Mouse (Mus musculus) layer of hippocampus, adult 11-12 months (tissue): ENCODE results near the gene Alk.

Experiments
- DNase-seq: peaks from one replicate; pipeline ENCODE4 v3.0.0; 2022; ENCODE audit warnings: low spot score

The Alk gene

GRCm38 (mm10) chr17:72132140-72132911 is 472.1 kb downstream of the Alk start:
- no peak for DNase-seq

- no peak for DNase-seq
Measured at GRCm38 (mm10) chr17:72121660-72122059, 482.8 kb downstream of the Alk start.

- no peak for DNase-seq
Measured at GRCm38 (mm10) chr17:72120278-72120677, 484.1 kb downstream of the Alk start.

GRCm38 (mm10) chr17:72118376-72118775 is 486.1 kb downstream of the Alk start:
- DNase-seq, result no peak

- DNase-seq, result no peak
Measured at GRCm38 (mm10) chr17:72115271-72115944, 489.0 kb downstream of the Alk start.

- DNase-seq, result no peak
Measured at GRCm38 (mm10) chr17:72112004-72112403, 492.4 kb downstream of the Alk start.

- no peak for DNase-seq
Measured at GRCm38 (mm10) chr17:72111528-72111927, 492.9 kb downstream of the Alk start.

GRCm38 (mm10) chr17:72087261-72087703 is 517.1 kb downstream of the Alk start:
- no peak for DNase-seq

GRCm38 (mm10) chr17:72081396-72081795 is 523.0 kb downstream of the Alk start:
- DNase-seq, result no peak

- DNase-seq, result peak; percentile 45
Measured at GRCm38 (mm10) chr17:72076306-72076921, 528.0 kb downstream of the Alk start.

GRCm38 (mm10) chr17:72071871-72072270 is 532.6 kb downstream of the Alk start:
- no peak for DNase-seq

GRCm38 (mm10) chr17:72068176-72068575 is 536.3 kb downstream of the Alk start:
- DNase-seq, result no peak

GRCm38 (mm10) chr17:72062978-72063377 is 541.4 kb downstream of the Alk start:
- DNase-seq, result no peak

GRCm38 (mm10) chr17:72059312-72059711 is 545.1 kb downstream of the Alk start:
- no peak for DNase-seq

- no peak for DNase-seq
Measured at GRCm38 (mm10) chr17:72045671-72046070, 558.8 kb downstream of the Alk start.

GRCm38 (mm10) chr17:72043667-72044390 is 560.6 kb downstream of the Alk start:
- no peak for DNase-seq

GRCm38 (mm10) chr17:72043001-72043666 is 561.3 kb downstream of the Alk start:
- DNase-seq, result peak; percentile 83

GRCm38 (mm10) chr17:72039176-72039948 is 565.1 kb downstream of the Alk start:
- no peak for DNase-seq

GRCm38 (mm10) chr17:72038371-72038770 is 566.1 kb downstream of the Alk start:
- no peak for DNase-seq

GRCm38 (mm10) chr17:72030672-72031071 is 573.8 kb downstream of the Alk start:
- no peak for DNase-seq

GRCm38 (mm10) chr17:72023323-72023722 is 581.1 kb downstream of the Alk start:
- no peak for DNase-seq
